Mouse (Mus musculus) limb, embryonic 10.5 days (tissue): ENCODE measurements around the gene Lekr1. TPM values are rescaled to one million over a fixed set of nuclear protein-coding genes. Genes with fewer than 3 reads are reported as not detected.

Source experiments
- microRNA-seq: library from miRNA; unstranded; fragments of <30 nt; microRNA quantifications from one replicate; pipeline ENCODE4, GENCODE M21; 2017
- polyA plus RNA-seq: library from polyadenylated mRNA; unstranded; fragments of >200 nt; fragmentation: Nextera tagmentation; extraction: Ambion mirVana; gene quantifications from 2 replicates; pipeline ENCODE4 v1.2.1, GENCODE M21; 2016

Gene Lekr1
- polyA plus RNA-seq, 1 experiment from 2014 or later: 5.3 TPM

Small RNA genes within 50 kb of the gene (microRNA-seq; reads per million reads assigned to microRNA genes)
- 0.88 reads per million for gene Mir8120

Other genes with a start within 250 kb of the Lekr1 start
- 37.5 and 45.9 TPM in 2 replicates for gene Tiparp, start 137.8 kb upstream of the Lekr1 start, polyA plus RNA-seq